Mouse (Mus musculus) hindbrain, embryonic 16.5 days (tissue): ENCODE measurements around the gene Casc3. TPM values are rescaled to one million over a fixed set of nuclear protein-coding genes. Genes with fewer than 3 reads are reported as not detected.

ENCODE experiments used
- ATAC-seq: fragments of 200-750 bp; cut with Nextera tagmentation; 2 replicates; pipeline ENCODE4 v1.8.0; 2017; ENCODE audit warnings: moderate TSS enrichment, moderate library complexity
- H3K27ac ChIP-seq: fragments of 300-500 bp; sonication (generic); 2 replicates; pipeline ENCODE4 v1.5.1; 2014; ENCODE audit warnings: low read depth, mild to moderate bottlenecking, control low read depth, low read length, moderate library complexity
- H3K27me3 ChIP-seq: fragments of 300-500 bp; sonication (generic); replicated peaks from 2 replicates; pipeline ENCODE4 v1.6.1; 2014; ENCODE audit warnings: low read length; ENCODE audit not compliant: control insufficient read depth, insufficient read depth
- H3K36me3 ChIP-seq: fragments of 300-500 bp; sonication (generic); 2 replicates; pipeline ENCODE4 v1.6.1; 2014; ENCODE audit warnings: mild to moderate bottlenecking, low read length, moderate library complexity, mixed read lengths; ENCODE audit not compliant: control insufficient read depth, insufficient read depth
- H3K4me1 ChIP-seq: fragments of 300-500 bp; sonication (generic); 2 replicates; pipeline ENCODE4 v1.6.1; 2014; ENCODE audit warnings: low read depth, low read length; ENCODE audit not compliant: control insufficient read depth, insufficient read depth
- H3K4me2 ChIP-seq: fragments of 300-500 bp; sonication (generic); 2 replicates; pipeline ENCODE4 v1.6.1; 2014; ENCODE audit warnings: mild to moderate bottlenecking, low read length, control low read depth, moderate library complexity
- H3K4me3 ChIP-seq: fragments of 300-500 bp; sonication (generic); 2 replicates; pipeline ENCODE4 v1.5.1; 2014; ENCODE audit warnings: mild to moderate bottlenecking, low read length, control low read depth, moderate library complexity
- H3K9ac ChIP-seq: fragments of 300-500 bp; sonication (generic); 2 replicates; pipeline ENCODE4 v1.6.1; 2014; ENCODE audit warnings: low read depth, mild to moderate bottlenecking, control low read depth, low read length, moderate library complexity
- H3K9me3 ChIP-seq: fragments of 300-500 bp; sonication (generic); 2 replicates; pipeline ENCODE4 v1.6.1; 2014; ENCODE audit warnings: mild to moderate bottlenecking, low read length, moderate library complexity; ENCODE audit not compliant: control insufficient read depth
- WGBS: fragments of 180-500 bp; shearing (Covaris S2); extraction: QIAGEN DNeasy Blood & Tissue Kit; methylation state at CpG from one replicate; pipeline ENCODE4 v1.1.7; 2014; 5-methylcytosine and 5-hydroxymethylcytosine counted together
- polyA plus RNA-seq: library from polyadenylated mRNA; unstranded; fragments of >200 nt; fragmentation: Nextera tagmentation; extraction: Ambion mirVana; gene quantifications from 2 replicates; pipeline ENCODE4 v1.2.1, GENCODE M21; 2015

The Casc3 gene
- polyA plus RNA-seq, 1 experiment from 2014 or later, result 41.7 TPM

DNA sequence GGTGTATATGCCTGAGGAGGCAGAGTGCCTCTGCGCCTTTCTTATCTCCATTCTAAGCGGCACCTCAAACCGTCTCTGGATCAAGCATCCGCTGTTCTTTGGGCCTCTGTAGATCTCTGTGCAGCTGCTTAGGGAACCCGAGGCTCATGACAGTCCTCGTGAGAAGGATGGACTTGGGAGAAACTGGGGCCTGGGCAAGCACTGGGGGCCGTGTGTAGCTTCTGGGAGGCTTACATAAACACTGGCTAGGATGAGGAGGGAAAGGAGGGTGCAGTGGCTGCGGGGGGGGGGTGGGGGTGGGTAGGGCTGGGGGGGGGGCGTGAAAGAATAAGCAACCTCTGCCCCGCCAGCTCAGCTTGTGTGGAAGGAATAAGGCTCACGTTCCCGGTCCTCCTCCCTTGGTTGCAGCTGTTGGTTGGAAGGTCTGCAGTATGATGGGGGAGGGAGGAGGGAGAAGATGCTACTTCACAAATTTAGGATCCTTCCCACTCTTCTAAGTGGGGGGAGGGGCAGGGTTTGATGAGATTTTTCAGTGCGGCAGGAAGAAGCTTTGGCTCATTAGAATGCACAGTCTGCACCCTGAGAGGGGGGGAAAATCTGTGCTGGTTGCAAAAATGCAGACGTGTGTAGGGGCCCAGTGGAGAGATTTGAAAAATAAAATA is 22.7 kb upstream of the Casc3 start:
- no peaks in the 10 kb centered on the region for H3K27me3 ChIP-seq
- peak overlapping the region; percentile 42; the same call in 1 of the 2 replicates for H3K9ac ChIP-seq
- no peaks in the 10 kb centered on the region for H3K9me3 ChIP-seq
- no peaks in the 10 kb centered on the region for H3K36me3 ChIP-seq
- no peak for ATAC-seq
- H3K4me2 ChIP-seq, result no peak overlapping the region
- 14% methylated on average over 12 of the region's 14 CpGs for WGBS
- no peak overlapping the region for H3K4me3 ChIP-seq
- peaks cover 34% of the 10 kb centered on the region for H3K4me1 ChIP-seq
- H3K27ac ChIP-seq, result peak overlapping the region; percentile 68

DNA sequence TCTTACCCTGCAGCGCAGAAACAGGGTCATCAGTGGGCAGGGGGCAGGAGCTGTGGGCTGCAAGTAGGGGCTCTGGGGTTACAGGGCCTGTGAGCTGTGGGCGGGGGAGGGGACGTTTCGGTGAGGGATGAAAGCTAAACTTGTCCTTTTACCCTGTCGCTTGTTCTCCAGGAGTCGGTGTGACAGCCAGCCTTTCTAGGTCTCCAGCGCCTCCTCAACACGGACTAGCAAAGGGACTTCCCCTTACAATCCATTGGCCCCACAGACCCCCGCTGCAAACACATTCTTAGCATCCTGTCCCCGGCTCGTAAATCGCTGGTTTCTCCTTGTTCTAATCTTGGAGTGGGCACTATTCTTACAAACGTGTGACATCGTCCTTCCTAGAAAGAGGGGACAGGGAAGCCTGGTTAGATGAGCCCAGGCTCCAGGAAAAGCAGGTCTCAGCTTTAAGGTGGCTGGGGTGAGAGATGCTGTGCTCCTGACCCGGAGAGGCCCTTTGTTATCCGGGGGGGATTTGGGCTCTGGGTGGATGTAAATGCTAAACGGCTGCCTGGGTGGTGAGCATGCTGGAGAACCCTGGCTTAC is 22.0 kb upstream of the Casc3 start:
- peak overlapping the region; percentile 20; the same call in 1 of the 2 replicates for H3K9ac ChIP-seq
- no peaks in the 10 kb centered on the region for H3K27me3 ChIP-seq
- H3K4me1 ChIP-seq, result peaks cover 32% of the 10 kb centered on the region
- peak overlapping the region; percentile 68 for H3K27ac ChIP-seq
- H3K9me3 ChIP-seq, result no peaks in the 10 kb centered on the region
- peak overlapping the region; percentile 50 for H3K4me2 ChIP-seq
- WGBS, result 5% methylated on average over 17 of the region's 17 CpGs
- no peaks in the 10 kb centered on the region for H3K36me3 ChIP-seq
- no peak overlapping the region; the same call in 1 of the 2 replicates for H3K4me3 ChIP-seq
- no peak for ATAC-seq

DNA sequence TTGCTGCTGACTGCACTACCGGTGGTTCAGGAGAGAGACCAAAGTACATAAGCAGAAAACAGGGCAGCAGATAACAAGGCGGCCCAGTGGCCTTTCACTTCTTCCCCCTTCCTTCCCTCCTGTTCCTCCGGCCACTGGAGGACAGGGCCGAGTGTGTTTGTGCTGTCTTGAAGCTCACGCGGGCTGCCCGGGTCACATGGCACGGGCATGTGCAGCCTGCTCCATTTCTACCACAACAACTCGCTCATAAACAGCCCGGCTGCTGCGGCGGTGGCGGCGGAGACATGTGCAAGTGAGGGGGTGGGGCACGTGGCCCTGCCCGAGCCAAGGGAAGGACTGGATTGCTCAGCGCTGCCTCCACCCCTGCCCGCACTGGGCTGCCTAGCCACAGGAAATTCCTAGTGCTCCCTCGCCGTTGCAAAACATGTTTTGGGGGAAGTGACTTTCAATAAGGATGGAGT is 21.4 kb upstream of the Casc3 start:
- 1% methylated on average over 20 of the region's 20 CpGs for WGBS
- no peaks in the 10 kb centered on the region for H3K36me3 ChIP-seq
- peak overlapping the region; percentile 43; the same call in 1 of the 2 replicates for H3K9ac ChIP-seq
- peak overlapping the region; percentile 15; the same call in 1 of the 2 replicates for H3K4me3 ChIP-seq
- peak; percentile 35 for ATAC-seq
- peak overlapping the region; percentile 68 for H3K27ac ChIP-seq
- peaks cover 32% of the 10 kb centered on the region for H3K4me1 ChIP-seq
- no peaks in the 10 kb centered on the region for H3K27me3 ChIP-seq
- peak overlapping the region; percentile 50 for H3K4me2 ChIP-seq
- no peaks in the 10 kb centered on the region for H3K9me3 ChIP-seq

DNA sequence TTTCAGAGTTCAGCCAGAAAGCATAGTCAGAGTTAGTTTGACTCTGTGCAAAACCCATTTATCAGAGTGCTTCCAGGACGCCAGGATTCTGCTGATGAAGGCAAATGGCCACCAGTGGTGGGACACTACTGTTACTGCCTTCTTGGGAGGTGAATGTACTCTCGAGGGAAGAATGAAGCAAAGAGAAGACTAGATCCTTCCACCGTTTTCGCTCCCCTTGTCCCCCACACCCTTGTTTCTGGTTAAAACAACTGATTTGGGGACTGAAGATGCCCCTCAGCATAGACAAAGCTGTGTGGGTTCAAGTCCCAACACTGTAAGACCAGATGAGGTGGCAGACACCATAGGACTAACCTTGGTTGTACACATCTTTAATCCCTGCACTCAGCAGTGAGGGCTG is 20.6 kb upstream of the Casc3 start:
- Histone ChIP-seq H3K4me1 (peaks cover 32% of the 10 kb centered on the region), H3K9me3 (no peaks in the 10 kb centered on the region), H3K27me3 (no peaks in the 10 kb centered on the region), H3K27ac (no peak overlapping the region), H3K4me2 (no peak overlapping the region), H3K4me3 (no peak overlapping the region), H3K9ac (no peak overlapping the region), H3K36me3 (no peaks in the 10 kb centered on the region)
- no peak for ATAC-seq
- WGBS, result 68% methylated on average over 4 of the region's 4 CpGs

DNA sequence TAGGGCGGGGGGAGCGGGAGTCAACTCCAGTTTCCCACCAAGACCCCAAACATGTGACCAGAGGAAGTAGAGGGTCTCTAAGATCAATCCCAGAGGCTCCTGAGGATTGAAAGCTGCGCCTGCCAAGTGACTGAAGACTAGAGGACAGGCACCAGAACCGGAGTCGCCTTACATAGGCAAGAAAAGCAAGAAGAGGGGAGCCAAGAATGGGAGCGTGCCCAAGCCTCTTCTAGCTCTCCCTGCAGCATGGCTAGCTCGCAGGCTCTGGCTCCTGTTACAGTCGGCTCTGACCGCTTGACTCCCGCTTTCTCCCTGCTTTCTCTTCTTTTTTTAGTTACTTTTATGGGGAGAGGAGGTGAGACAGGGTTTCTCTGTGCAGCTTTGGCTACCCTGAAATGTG is 19.5 kb upstream of the Casc3 start:
- peak overlapping the region; percentile 4; the same call in 1 of the 2 replicates for H3K9ac ChIP-seq
- no peak overlapping the region for H3K4me2 ChIP-seq
- no peaks in the 10 kb centered on the region for H3K27me3 ChIP-seq
- no peaks in the 10 kb centered on the region for H3K9me3 ChIP-seq
- H3K27ac ChIP-seq, result peak overlapping the region; percentile 19
- no peak overlapping the region for H3K4me3 ChIP-seq
- no peak for ATAC-seq
- 65% methylated on average over 10 of the region's 10 CpGs for WGBS
- H3K36me3 ChIP-seq, result no peaks in the 10 kb centered on the region
- peaks cover 36% of the 10 kb centered on the region for H3K4me1 ChIP-seq

DNA sequence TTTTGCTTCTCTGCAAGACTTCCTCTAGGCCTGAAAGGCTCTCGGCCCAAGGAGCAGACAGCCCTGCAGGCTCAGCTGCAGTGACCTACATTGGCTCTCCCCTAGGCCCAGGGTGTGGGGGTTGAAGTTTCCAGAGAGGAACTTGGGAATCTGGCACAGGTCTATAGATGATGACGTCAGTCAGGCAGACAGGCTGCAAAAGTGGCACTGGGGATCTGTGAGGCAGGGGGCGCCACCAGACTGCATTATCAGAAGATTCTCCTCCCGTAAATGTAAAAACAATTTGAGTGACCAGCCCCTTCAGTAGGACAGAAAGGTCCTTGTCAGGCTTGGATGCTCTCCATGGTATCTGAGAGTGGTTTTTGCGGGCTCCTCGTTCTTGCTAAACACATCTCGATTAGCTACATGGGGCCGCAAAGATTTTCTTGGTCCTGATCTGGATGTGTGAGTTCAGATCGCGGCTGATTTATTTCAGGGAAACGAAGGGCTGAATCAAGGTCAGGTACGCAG is 18.9 kb upstream of the Casc3 start:
- Histone ChIP-seq H3K27me3 (no peaks in the 10 kb centered on the region), H3K4me1 (peaks cover 36% of the 10 kb centered on the region), H3K36me3 (no peaks in the 10 kb centered on the region), H3K4me2 (peak overlapping the region; percentile 42), H3K9ac (peak overlapping the region; percentile 24; the same call in 1 of the 2 replicates), H3K4me3 (no peak overlapping the region), H3K9me3 (no peaks in the 10 kb centered on the region), H3K27ac (peak overlapping the region; percentile 19)
- 8% methylated on average over 12 of the region's 12 CpGs for WGBS
- ATAC-seq, result peak; percentile 37; the same call in 1 of the 2 replicates

DNA sequence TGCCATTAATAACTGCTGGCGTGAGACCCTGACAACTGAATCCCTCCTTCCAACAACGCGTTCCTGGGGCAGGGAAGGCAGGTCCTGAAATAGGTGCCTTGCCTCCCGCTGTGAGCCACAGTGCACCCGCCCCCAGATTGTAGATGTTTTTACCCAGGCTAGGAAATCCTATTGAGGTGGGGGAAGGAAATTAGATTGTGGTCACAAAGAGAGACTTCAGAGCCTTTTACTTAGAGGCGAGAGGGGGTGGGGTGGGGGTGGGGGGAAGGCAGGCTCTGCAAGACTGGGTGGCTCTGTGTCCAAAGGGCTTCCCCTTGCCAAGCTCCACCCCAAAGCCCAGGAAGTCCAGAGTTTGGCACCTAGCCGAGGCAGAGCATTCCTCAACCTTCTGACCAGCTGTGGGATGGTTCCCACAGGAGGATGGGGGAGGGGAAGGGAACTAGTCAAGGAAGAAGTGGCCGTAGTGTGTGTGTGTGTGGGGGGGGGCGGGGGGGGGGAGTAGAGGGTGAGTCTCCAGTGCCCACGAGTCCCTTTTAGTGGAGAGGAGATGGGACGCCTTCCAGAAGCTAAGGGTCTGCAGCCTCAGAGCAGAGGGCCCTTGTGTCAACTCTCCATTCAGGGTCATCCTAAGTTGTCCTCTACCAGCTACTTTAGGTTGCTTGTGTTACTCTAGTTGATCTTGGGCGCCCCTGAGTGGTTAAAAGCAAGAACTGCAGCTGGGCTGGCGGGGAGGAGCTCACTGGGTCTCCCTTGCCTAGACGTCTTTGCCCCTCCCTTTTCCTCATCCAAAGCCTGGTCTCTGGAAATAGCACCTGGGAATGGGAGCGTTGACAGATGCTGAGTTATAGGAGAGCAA is 18.1 kb upstream of the Casc3 start:
- no peaks in the 10 kb centered on the region for H3K9me3 ChIP-seq
- peak overlapping the region; percentile 19 for H3K27ac ChIP-seq
- no peaks in the 10 kb centered on the region for H3K27me3 ChIP-seq
- H3K36me3 ChIP-seq, result no peaks in the 10 kb centered on the region
- H3K4me2 ChIP-seq, result peak overlapping the region; percentile 42
- peaks cover 33% of the 10 kb centered on the region for H3K4me1 ChIP-seq
- H3K9ac ChIP-seq, result 0 out of 2 replicates have a peak overlapping the region, but pooled peaks have one; percentile 24
- no peak overlapping the region for H3K4me3 ChIP-seq
- WGBS, result 1% methylated on average over 13 of the region's 15 CpGs
- ATAC-seq, result peak; percentile 63

DNA sequence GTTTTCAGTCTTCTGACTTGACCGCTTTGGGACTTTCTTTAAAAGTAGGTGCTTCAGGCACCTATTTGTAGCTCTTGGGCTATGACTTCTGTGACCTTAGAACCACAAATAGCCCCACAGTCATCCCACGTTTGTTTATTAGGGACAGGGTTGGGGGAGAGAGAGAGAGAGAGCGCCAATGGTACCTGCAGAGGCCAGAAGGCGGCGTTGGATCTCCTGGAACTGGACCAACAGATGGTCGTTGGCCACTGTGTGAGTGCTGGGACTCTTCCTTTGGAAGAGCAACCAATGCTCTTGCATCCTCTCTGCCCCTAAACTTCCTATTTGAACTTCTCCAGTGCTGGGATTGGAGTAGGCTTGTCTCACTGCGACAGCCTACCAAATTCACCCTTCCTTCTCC is 17.5 kb upstream of the Casc3 start:
- Histone ChIP-seq H3K36me3 (no peaks in the 10 kb centered on the region), H3K27ac (no peak overlapping the region), H3K4me2 (no peak overlapping the region), H3K4me1 (peaks cover 27% of the 10 kb centered on the region), H3K4me3 (no peak overlapping the region), H3K9ac (no peak overlapping the region), H3K9me3 (no peaks in the 10 kb centered on the region), H3K27me3 (no peaks in the 10 kb centered on the region)
- ATAC-seq, result no peak
- 32% methylated on average over 7 of the region's 7 CpGs for WGBS
